ENCODE assay signal across 1 mouse cellular context in the genomic region with DNA sequence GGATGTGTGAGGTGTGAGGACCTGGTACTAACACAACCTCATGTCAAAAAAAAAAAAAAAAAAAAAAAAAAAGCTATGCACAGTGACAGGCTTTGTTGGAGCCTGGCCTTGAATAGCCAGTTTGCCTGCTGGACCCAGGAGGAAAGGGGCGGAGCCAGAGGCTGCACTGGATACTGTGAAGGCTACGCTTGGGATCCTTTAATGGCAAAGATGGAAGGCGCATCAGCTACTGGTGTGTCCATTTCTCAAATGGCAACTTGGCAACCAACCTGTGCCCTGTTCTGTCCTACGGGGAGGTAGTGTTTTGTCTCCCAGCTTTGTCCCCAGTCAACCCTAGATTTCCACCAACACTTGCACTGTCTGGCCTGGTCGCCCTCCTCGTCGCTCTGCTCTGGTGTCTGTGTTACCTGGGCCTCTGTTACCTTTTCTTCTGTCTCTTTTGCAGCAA.
A peak's percentile ranks its signal among the peaks of the same experiment; 100 is the strongest.
TF ChIP-seq lines count a peak whose summit lies in the region.

No protein-coding gene starts in this region.

TF ChIP-seq in MEL, 35 proteins besides CTCF, POLR2A, EP300 and RAD21:
- TF ChIP-seq MAFK (IDR thresholded peaks at IDR 0.05; ENCODE audit: borderline replicate concordance, low read depth, low read length) (no peak), ZNF384 (IDR thresholded peaks at IDR 0.05; ENCODE audit: low read depth, low read length) (peak; percentile 69)
